Mouse (Mus musculus): ENCODE data around the gene Mucl3. TPM values are rescaled to one million over a fixed set of nuclear protein-coding genes. Genes with fewer than 3 reads are reported as not detected.

Gene Mucl3
- total RNA-seq, 2 experiments from 2014 or later, result not detected

- ATAC-seq (replicated peaks; ENCODE audit: low FRiP score, poor library complexity, severe bottlenecking), result no peak
Measured at GRCm38 (mm10) chr17:35638475-35639190, 4.9 kb downstream of the Mucl3 start.

- no peak for ATAC-seq (replicated peaks; ENCODE audit: low FRiP score, poor library complexity, severe bottlenecking)
Measured at GRCm38 (mm10) chr17:35636363-35636762, 7.1 kb downstream of the Mucl3 start.

- peak; percentile 65; the same call in 1 of the 2 replicates for ATAC-seq (replicated peaks; ENCODE audit: low FRiP score, poor library complexity, severe bottlenecking)
Measured at GRCm38 (mm10) chr17:35635699-35636111, 7.8 kb downstream of the Mucl3 start.

GRCm38 (mm10) chr17:35635202-35635601, 8.3 kb downstream of the Mucl3 start:
- ATAC-seq (replicated peaks; ENCODE audit: low FRiP score, poor library complexity, severe bottlenecking), result no peak

GRCm38 (mm10) chr17:35633992-35634391, 9.5 kb downstream of the Mucl3 start:
- no peak for ATAC-seq (replicated peaks; ENCODE audit: low FRiP score, poor library complexity, severe bottlenecking)

GRCm38 (mm10) chr17:35626537-35626936, 17.0 kb downstream of the Mucl3 start, which contains the start of gene Gm9573:
Gm9573 (minus strand) TSS chr17:35626637.
- ATAC-seq (replicated peaks; ENCODE audit: low FRiP score, poor library complexity, severe bottlenecking), result no peak

GRCm38 (mm10) chr17:35617127-35617526, 26.4 kb downstream of the Mucl3 start:
- no peak for ATAC-seq (replicated peaks; ENCODE audit: low FRiP score, poor library complexity, severe bottlenecking)

GRCm38 (mm10) chr17:35601736-35602354, 41.6 kb downstream of the Mucl3 start:
- ATAC-seq (replicated peaks; ENCODE audit: low FRiP score, poor library complexity, severe bottlenecking), result 0 out of 2 replicates have a peak, but pooled peaks have one; percentile 39

GRCm38 (mm10) chr17:35601249-35601648, 42.2 kb downstream of the Mucl3 start, which contains the start of gene Sfta2:
Sfta2 (plus strand) TSS chr17:35601549.
- no peak for ATAC-seq (replicated peaks; ENCODE audit: low FRiP score, poor library complexity, severe bottlenecking)

GRCm38 (mm10) chr17:35597399-35597798, 46.1 kb downstream of the Mucl3 start:
- ATAC-seq (replicated peaks; ENCODE audit: low FRiP score, poor library complexity, severe bottlenecking), result no peak

GRCm38 (mm10) chr17:35594456-35594855, 49.0 kb downstream of the Mucl3 start:
- no peak for ATAC-seq (replicated peaks; ENCODE audit: low FRiP score, poor library complexity, severe bottlenecking)

- ATAC-seq (replicated peaks; ENCODE audit: low FRiP score, poor library complexity, severe bottlenecking), result no peak
Measured at GRCm38 (mm10) chr17:35593786-35594185, 49.7 kb downstream of the Mucl3 start.

- ATAC-seq (replicated peaks; ENCODE audit: low FRiP score, poor library complexity, severe bottlenecking), result no peak
Measured at GRCm38 (mm10) chr17:35592131-35592530, 51.4 kb downstream of the Mucl3 start.

- ATAC-seq (replicated peaks; ENCODE audit: low FRiP score, poor library complexity, severe bottlenecking), result no peak
Measured at GRCm38 (mm10) chr17:35591731-35592130, 51.8 kb downstream of the Mucl3 start.

- ATAC-seq (replicated peaks; ENCODE audit: low FRiP score, poor library complexity, severe bottlenecking), result no peak
Measured at GRCm38 (mm10) chr17:35591219-35591578, 52.3 kb downstream of the Mucl3 start.

GRCm38 (mm10) chr17:35590410-35591218, 52.9 kb downstream of the Mucl3 start:
- peak; percentile 72 for ATAC-seq (replicated peaks; ENCODE audit: low FRiP score, poor library complexity, severe bottlenecking)

- no peak for ATAC-seq (replicated peaks; ENCODE audit: low FRiP score, poor library complexity, severe bottlenecking)
Measured at GRCm38 (mm10) chr17:35588387-35588786, 55.1 kb downstream of the Mucl3 start.

GRCm38 (mm10) chr17:35587291-35587690, 56.2 kb downstream of the Mucl3 start:
- ATAC-seq (replicated peaks; ENCODE audit: low FRiP score, poor library complexity, severe bottlenecking), result no peak
